Mouse (Mus musculus): ENCODE data around the gene BC048507.

GRCm38 (mm10) chr13:67818636-67819035 is 44.5 kb upstream of the BC048507 start:
- TF ChIP-seq CTCF (IDR thresholded peaks at IDR 0.05) (no peak), EP300 (IDR thresholded peaks at IDR 0.05) (no peak)
